Mouse (Mus musculus): Measurements from ENCODE around the gene Cxcl14.

DNA sequence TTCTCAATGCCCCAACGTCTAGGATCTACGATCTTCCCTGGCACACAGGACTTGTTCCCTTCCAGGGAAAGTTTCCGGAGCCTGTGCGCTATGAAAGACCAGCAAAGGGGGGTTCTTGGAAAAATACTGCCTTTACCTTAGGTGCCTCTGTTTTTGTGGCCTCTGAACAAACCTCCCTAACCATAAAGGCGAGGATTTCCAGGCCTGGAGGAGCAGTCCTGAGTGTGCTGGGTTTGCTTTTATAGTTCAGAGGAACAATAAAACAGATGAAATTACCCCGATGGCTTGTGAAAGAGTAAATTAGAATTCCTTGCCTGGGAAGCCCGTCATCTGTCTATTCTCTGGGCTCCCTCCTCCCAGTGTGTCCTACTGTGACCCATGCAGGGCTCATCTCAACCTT, 25.3 kb upstream of the Cxcl14 start:
- TF ChIP-seq EP300 (optimal IDR thresholded peaks at IDR 0.05) (no peak), CTCF (IDR thresholded peaks at IDR 0.05; ENCODE audit: low read depth) (no peak)
